ENCODE assay signal across 13 mouse cellular contexts in genomic region chr7:145293859-145294258, GRCm38 (mm10). TPM values are rescaled to one million over a fixed set of nuclear protein-coding genes. Genes with fewer than 3 reads are reported as not detected.
A peak's percentile ranks its signal among the peaks of the same experiment; 100 is the strongest.
DNase-seq lines count a peak whose midpoint lies in the region; ATAC-seq and TF ChIP-seq lines count a peak whose summit lies in the region.
"Had no signal": no experiment of that assay in that cellular context is flagged by ENCODE, and none has a peak within 500 bp of the region (broad histone marks: within the 10 kb centered on the region; RNA-seq: fewer than 3 reads in every experiment).

No protein-coding gene starts in this region.

- H3K4me1 ChIP-seq in hindbrain, postnatal 0 days (ENCODE audit: insufficient read depth, low read length), result no peaks in the 10 kb centered on the region
- peaks cover 10% of the 10 kb centered on the region for H3K4me1 ChIP-seq in hindbrain, embryonic 10.5 days (replicated peaks)
- peaks cover 10% of the 10 kb centered on the region for H3K4me1 ChIP-seq in E14TG2a.4 (replicated peaks; ENCODE audit: low read depth, low read length)
- H3K4me1 ChIP-seq in lung, embryonic 14.5 days (ENCODE audit: insufficient read depth), result peaks cover under 1% of the 10 kb centered on the region; the same call in 1 of the 2 replicates
- H3K4me1 ChIP-seq: forebrain, embryonic 13.5 days; neural tube, embryonic 13.5 days had no signal

- CTCF ChIA-PET in Patski (lab: Charles Lee), result interaction anchor here (0.8 to 2.0 kb wide), 6 partner anchors 9 to 41 kb away, joined by 3 to 10 read pairs (median 4); partner anchors contain the start of gene Tpcn2

- DNase-seq in hindbrain, postnatal 0 days (ENCODE audit: low spot score), result no peak
- DNase-seq in hindbrain, embryonic 10.5 days (ENCODE audit: low spot score), result no peak
- no peak for DNase-seq in Patski (ENCODE audit: low read depth, low spot score)
- peak; percentile 23 for DNase-seq in lung, embryonic 14.5 days
- no peak for DNase-seq in ovary, postnatal 10 days (ENCODE audit: low spot score)
- no peak for DNase-seq in ovary, adult 18-20 months (ENCODE audit: low spot score)

- WGBS in hindbrain, postnatal 0 days, result 38% methylated on average over 6 of the region's 6 CpGs
- WGBS in hindbrain, embryonic 10.5 days, result 36% methylated on average over 6 of the region's 6 CpGs
- 36% methylated on average over 6 of the region's 6 CpGs for WGBS in lung, embryonic 14.5 days

- H3K27ac ChIP-seq in hindbrain, postnatal 0 days, result no peak overlapping the region
- H3K27ac ChIP-seq in hindbrain, embryonic 10.5 days, result no peak overlapping the region
- H3K27ac ChIP-seq in lung, embryonic 14.5 days (ENCODE audit: low read depth), result no peak overlapping the region
- H3K27ac ChIP-seq: forebrain, embryonic 13.5 days; lung, embryonic 15.5 days; neural tube, embryonic 13.5 days had no signal

- POLR2A ChIA-PET in Patski (lab: Charles Lee), result no interaction called here

- H3K9ac ChIP-seq in hindbrain, postnatal 0 days (replicated peaks; ENCODE audit: low read length), result no peak overlapping the region
- no peak overlapping the region for H3K9ac ChIP-seq in lung, embryonic 14.5 days
- H3K9ac ChIP-seq: forebrain, embryonic 13.5 days; lung, embryonic 15.5 days; neural tube, embryonic 13.5 days had no signal

- no peaks in the 10 kb centered on the region for H3K9me3 ChIP-seq in hindbrain, postnatal 0 days (ENCODE audit: low read length)
- no peaks in the 10 kb centered on the region for H3K9me3 ChIP-seq in hindbrain, embryonic 10.5 days
- peaks cover 19% of the 10 kb centered on the region for H3K9me3 ChIP-seq in E14TG2a.4 (ENCODE audit: low read length)
- no peaks in the 10 kb centered on the region for H3K9me3 ChIP-seq in lung, embryonic 14.5 days (ENCODE audit: low read depth, low read length)
- H3K9me3 ChIP-seq: forebrain, embryonic 13.5 days; lung, embryonic 15.5 days; neural tube, embryonic 13.5 days had no signal

- H3K4me2 ChIP-seq in hindbrain, postnatal 0 days (ENCODE audit: low read depth, low read length), result no peak overlapping the region
- H3K4me2 ChIP-seq in lung, embryonic 14.5 days, result no peak overlapping the region
- H3K4me2 ChIP-seq: forebrain, embryonic 13.5 days; lung, embryonic 15.5 days; neural tube, embryonic 13.5 days had no signal

- in situ Hi-C loops in Patski (cut with MboI; ENCODE audit: low pct_unique_long_range_greater_than_20kb), result no loop called here

- no peaks in the 10 kb centered on the region for H3K36me3 ChIP-seq in hindbrain, postnatal 0 days (ENCODE audit: insufficient read depth, low read length)
- H3K36me3 ChIP-seq in hindbrain, embryonic 10.5 days, result no peaks in the 10 kb centered on the region
- no peaks in the 10 kb centered on the region for H3K36me3 ChIP-seq in E14TG2a.4 (ENCODE audit: insufficient read depth, low read length)
- H3K36me3 ChIP-seq in lung, embryonic 14.5 days (ENCODE audit: insufficient read depth), result no peaks in the 10 kb centered on the region
- H3K36me3 ChIP-seq: lung, embryonic 15.5 days; neural tube, embryonic 13.5 days had no signal

- TF ChIP-seq CTCF in hindbrain, postnatal 0 days (IDR thresholded peaks at IDR 0.05; ENCODE audit: low read depth), result peak; percentile 35
- TF ChIP-seq CTCF in E14TG2a.4 (conservative IDR thresholded peaks at IDR 0.05; ENCODE audit: low read length) (peak; percentile 51), Patski (IDR thresholded peaks at IDR 0.05) (peak; percentile 74)
- peak; percentile 35 for TF ChIP-seq CTCF in lung, embryonic 14.5 days (IDR thresholded peaks at IDR 0.05; ENCODE audit: low read depth)

- no peak overlapping the region for H3K4me3 ChIP-seq in hindbrain, postnatal 0 days (ENCODE audit: low read length)
- no peak overlapping the region for H3K4me3 ChIP-seq in hindbrain, embryonic 10.5 days
- no peak overlapping the region for H3K4me3 ChIP-seq in E14TG2a.4 (replicated peaks; ENCODE audit: low read length)
- no peak overlapping the region for H3K4me3 ChIP-seq in lung, embryonic 14.5 days (ENCODE audit: low read depth, low read length)
- H3K4me3 ChIP-seq: forebrain, embryonic 13.5 days; lung, embryonic 15.5 days; neural tube, embryonic 13.5 days had no signal

- no peak for ATAC-seq in hindbrain, postnatal 0 days
- ATAC-seq in Patski, result no peak
- no peak for ATAC-seq in lung, embryonic 14.5 days (ENCODE audit: insufficient read depth)
- ATAC-seq: forebrain, embryonic 13.5 days had no signal

- no peaks in the 10 kb centered on the region for H3K27me3 ChIP-seq in hindbrain, postnatal 0 days (ENCODE audit: insufficient read depth, low read length)
- no peaks in the 10 kb centered on the region for H3K27me3 ChIP-seq in hindbrain, embryonic 10.5 days (ENCODE audit: insufficient read depth, poor library complexity, severe bottlenecking)
- H3K27me3 ChIP-seq in E14TG2a.4 (ENCODE audit: insufficient read depth, low read length) (no peaks in the 10 kb centered on the region; the same call in 1 of the 2 replicates), Patski (no peaks in the 10 kb centered on the region)
- no peaks in the 10 kb centered on the region for H3K27me3 ChIP-seq in lung, embryonic 14.5 days (ENCODE audit: insufficient read depth, low read length)
- H3K27me3 ChIP-seq: forebrain, embryonic 13.5 days; lung, embryonic 15.5 days; neural tube, embryonic 13.5 days had no signal

RNA-seq across cellular contexts. Expression of gene Mrgprf, which starts 6.8 kb away (rescaled TPM):
- 5.1 and 7.8 TPM in 2 replicates for total RNA-seq in hindbrain, postnatal 0 days (2014; rRNA removed)
- polyA plus RNA-seq in hindbrain, postnatal 0 days (2015; fragmentation: Nextera tagmentation; extraction: Ambion mirVana), result 3.3 and 4.1 TPM in 2 replicates
- 0.14 and 0.35 TPM in 2 replicates for polyA plus RNA-seq in hindbrain, embryonic 10.5 days (2016; fragmentation: Nextera tagmentation; extraction: Ambion mirVana)
- 0.09 TPM for polyA plus RNA-seq in Patski (2021)
- 0.55 and 1.0 TPM in 2 replicates for polyA plus RNA-seq in lung, embryonic 14.5 days (2014; fragmentation: Nextera tagmentation; extraction: Ambion mirVana)

RNA-seq across cellular contexts. Expression of gene Tpcn2, which starts 10.0 kb away (rescaled TPM):
- total RNA-seq in hindbrain, postnatal 0 days (2014; rRNA removed), result 3.0 and 4.7 TPM in 2 replicates
- polyA plus RNA-seq in hindbrain, postnatal 0 days (2015; fragmentation: Nextera tagmentation; extraction: Ambion mirVana), result 2.3 and 2.6 TPM in 2 replicates
- 5.7 and 5.8 TPM in 2 replicates for polyA plus RNA-seq in hindbrain, embryonic 10.5 days (2016; fragmentation: Nextera tagmentation; extraction: Ambion mirVana)
- polyA plus RNA-seq in Patski (2021), result 18.6 TPM
- polyA plus RNA-seq in lung, embryonic 14.5 days (2014; fragmentation: Nextera tagmentation; extraction: Ambion mirVana), result 3.1 and 3.6 TPM in 2 replicates

RNA-seq across cellular contexts. Expression of gene Mrgprd, which starts 20.8 kb away (rescaled TPM):
- total RNA-seq in hindbrain, postnatal 0 days (2014; rRNA removed), result not detected in 2 replicates
- polyA plus RNA-seq in hindbrain, postnatal 0 days (2015; fragmentation: Nextera tagmentation; extraction: Ambion mirVana), result not detected in 2 replicates
- not detected in 2 replicates for polyA plus RNA-seq in hindbrain, embryonic 10.5 days (2016; fragmentation: Nextera tagmentation; extraction: Ambion mirVana)
- polyA plus RNA-seq in Patski (2021), result not detected
- 0.05 TPM in 1 of 2 replicates, not detected in the other for polyA plus RNA-seq in lung, embryonic 14.5 days (2014; fragmentation: Nextera tagmentation; extraction: Ambion mirVana)
- total RNA-seq: layer of hippocampus, adult 18-20 months had no signal
- polyA plus RNA-seq: forebrain, embryonic 13.5 days; heart, embryonic 16.5 days; lung, embryonic 15.5 days; neural tube, embryonic 13.5 days; stomach, embryonic 14.5 days had no signal
